Mouse (Mus musculus) left cerebral cortex, postnatal 36 days (tissue): ENCODE measurements around the gene Ctdsp2. TPM values are rescaled to one million over a fixed set of nuclear protein-coding genes. Genes with fewer than 3 reads are reported as not detected.

ENCODE experiments used
- DNase-seq, 2 experiments: peaks; one replicate each; pipeline ENCODE4 v3.0.0; 2021 to 2022; ENCODE audit warnings: low spot score in 2 of 2, mixed read lengths in 1 of 2
- intact Hi-C: fragments of 180-260 bp; cut with DNase I; formaldehyde crosslinking; loops from one replicate; pipeline ENCODE4 v1.15.1; 2025
- total RNA-seq, 2 experiments: library from RNA; stranded (reverse); gene quantifications; 2 replicates each; pipeline ENCODE4 v1.2.3; 2021

Ctdsp2 gene
- total RNA-seq, 2 experiments from 2014 or later: 72.0 to 74.1 TPM

- intact Hi-C loops: no loop called here
- DNase-seq: peak in 1 of 2 experiments; percentile 39
Measured at GRCm38 (mm10) chr10:126961757-126962156, 16.8 kb upstream of the Ctdsp2 start.

- intact Hi-C loops: no loop called here
- peak in 1 of 2 experiments; percentile 59 for DNase-seq
Measured at GRCm38 (mm10) chr10:126962271-126962965, 16.1 kb upstream of the Ctdsp2 start.

- peak in 1 of 2 experiments; percentile 20 for DNase-seq
- intact Hi-C loops: no loop called here
Measured at GRCm38 (mm10) chr10:126962966-126963330, 15.6 kb upstream of the Ctdsp2 start.

GRCm38 (mm10) chr10:126963821-126964220 lies 14.7 kb upstream of the Ctdsp2 start:
- intact Hi-C loops: no loop called here
- DNase-seq: no peak

- intact Hi-C loops: no loop called here
Measured at GRCm38 (mm10) chr10:126971363-126972050, 7.0 kb upstream of the Ctdsp2 start.

GRCm38 (mm10) chr10:126972051-126972725 lies 6.3 kb upstream of the Ctdsp2 start:
- DNase-seq: no peak
- intact Hi-C loops: no loop called here

More at GRCm38 (mm10) chr10:126971363-126972050, 7.0 kb upstream of the Ctdsp2 start:
- no peak for DNase-seq

GRCm38 (mm10) chr10:126972988-126973387 lies 5.5 kb upstream of the Ctdsp2 start:
- intact Hi-C loops: no loop called here
- DNase-seq: no peak

GRCm38 (mm10) chr10:126975706-126976105 lies 2.8 kb upstream of the Ctdsp2 start:
- intact Hi-C loops: no loop called here
- DNase-seq: no peak

- intact Hi-C loops: no loop called here
- DNase-seq: no peak
Measured at GRCm38 (mm10) chr10:126977076-126977475, 1.4 kb upstream of the Ctdsp2 start.

GRCm38 (mm10) chr10:126979121-126979635 lies 661 bp downstream of the Ctdsp2 start:
- intact Hi-C loops: loop anchor here (2.0 kb wide), 1 partner anchor 22 kb away; no protein-coding TSS in a partner anchor
- peak; percentile 48 to 61 for DNase-seq

GRCm38 (mm10) chr10:126979636-126980151 lies 1.2 kb downstream of the Ctdsp2 start:
- intact Hi-C loops: loop anchor here (2.0 to 5.0 kb wide), 2 partner anchors 23 to 53 kb away; partner anchors contain the start of gene Tsfm
- peak; percentile 60 to 65 for DNase-seq

- intact Hi-C loops: loop anchor here (5.0 kb wide), 1 partner anchor 52 kb away; the partner anchor contains the start of gene Tsfm
- DNase-seq: peak; percentile 58 to 59
Measured at GRCm38 (mm10) chr10:126980221-126980932, 1.9 kb downstream of the Ctdsp2 start.

- intact Hi-C loops: loop anchor here (5.0 kb wide), 1 partner anchor 51 kb away; the partner anchor contains the start of gene Tsfm
- DNase-seq: no peak
Measured at GRCm38 (mm10) chr10:126980933-126981530, 2.5 kb downstream of the Ctdsp2 start.

- DNase-seq: no peak
- intact Hi-C loops: loop anchor here (5.0 kb wide), 1 partner anchor 51 kb away; the partner anchor contains the start of gene Tsfm
Measured at GRCm38 (mm10) chr10:126981746-126982145, 3.2 kb downstream of the Ctdsp2 start.

- intact Hi-C loops: loop anchor here (5.0 kb wide), 1 partner anchor 49 kb away; the partner anchor contains the start of gene Tsfm
- no peak for DNase-seq
Measured at GRCm38 (mm10) chr10:126983193-126983725, 4.7 kb downstream of the Ctdsp2 start.

GRCm38 (mm10) chr10:126984189-126985004 lies 5.9 kb downstream of the Ctdsp2 start:
- intact Hi-C loops: loop anchor here (5.0 kb wide), 1 partner anchor 48 kb away; the partner anchor contains the start of gene Tsfm
- no peak for DNase-seq

- intact Hi-C loops: no loop called here
Measured at GRCm38 (mm10) chr10:126985127-126985526, 6.6 kb downstream of the Ctdsp2 start.

More at GRCm38 (mm10) chr10:126985127-126985526, 6.6 kb downstream of the Ctdsp2 start:
- no peak for DNase-seq
